Mouse (Mus musculus): ENCODE measurements around the gene Etv2.

GRCm38 (mm10) chr7:30584339-30584738, 51.3 kb downstream of the Etv2 start:
- TF ChIP-seq CTCF (conservative IDR thresholded peaks at IDR 0.05; ENCODE audit: low read length) (no peak), POU5F1 (IDR thresholded peaks at IDR 0.05; ENCODE audit: borderline replicate concordance, low read length) (no peak)
